Mouse (Mus musculus) heart, postnatal 0 days (tissue): ENCODE measurements at regions not wholly inside any gene's neighbourhood (a gene's known extent, or its start where the extent isn't known, plus 50 kb on each side); places are given as distances from the start of the nearest gene placed in this dataset.

ENCODE experiments used
- CTCF ChIP-seq: IDR thresholded peaks from 2 replicates; pipeline ENCODE4 v1.5.1; 2016; ENCODE audit warnings: antibody characterized with exemption, control low read depth, low read depth
- EP300 ChIP-seq: IDR thresholded peaks from 2 replicates; pipeline ENCODE4 v1.6.1; 2016; ENCODE audit warnings: antibody characterized with exemption, low read depth

- no peak for TF ChIP-seq CTCF
- no peak for TF ChIP-seq EP300
These were observed 99.3 kb downstream of the Zfp36l1 start for GRCm38 (mm10) chr12:80013577-80013903.
